ENCODE assay signal across 13 mouse cellular contexts in the genomic region with DNA sequence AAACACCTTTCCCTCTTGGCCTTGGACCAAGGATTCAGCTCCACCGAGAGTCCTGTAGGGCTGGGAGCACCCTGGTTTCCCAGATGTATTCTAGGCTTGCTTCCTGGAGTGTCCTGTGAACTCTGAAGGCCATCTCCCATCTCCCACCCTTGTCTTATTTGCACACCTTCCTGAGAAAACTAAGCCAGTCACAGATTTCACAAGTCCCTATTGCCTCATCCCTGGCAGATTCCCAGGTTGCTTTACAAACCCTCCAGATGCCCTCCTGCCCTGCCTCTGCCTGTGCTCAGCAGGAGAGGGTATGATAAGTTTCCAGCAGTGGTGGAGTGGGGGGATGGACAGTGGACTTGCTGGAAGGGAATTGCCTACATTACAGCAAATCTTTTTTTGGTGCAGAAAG. TPM values are rescaled to one million over a fixed set of nuclear protein-coding genes. Genes with fewer than 3 reads are reported as not detected.
DNase-seq lines count a peak whose midpoint lies in the region; ATAC-seq and TF ChIP-seq lines count a peak whose summit lies in the region.
"Had no signal": no experiment of that assay in that cellular context is flagged by ENCODE, and none has a peak within 500 bp of the region (broad histone marks: within the 10 kb centered on the region; RNA-seq: fewer than 3 reads in every experiment).

No protein-coding gene starts in this region.

- peaks cover 97% of the 10 kb centered on the region for H3K36me3 ChIP-seq in forebrain, embryonic 10.5 days (replicated peaks)
- peaks cover 68% of the 10 kb centered on the region for H3K36me3 ChIP-seq in forebrain, postnatal 0 days (ENCODE audit: insufficient read depth)

- peaks cover 45% of the 10 kb centered on the region for H3K4me1 ChIP-seq in embryonic fibroblast, embryonic 13.5 days (ENCODE audit: control insufficient read depth, insufficient read depth, low read length)
- no peaks in the 10 kb centered on the region for H3K4me1 ChIP-seq in forebrain, embryonic 10.5 days
- H3K4me1 ChIP-seq in forebrain, postnatal 0 days (ENCODE audit: insufficient read depth), result no peaks in the 10 kb centered on the region
- H3K4me1 ChIP-seq: lung, embryonic 15.5 days had no signal

- no peaks in the 10 kb centered on the region for H3K9me3 ChIP-seq in forebrain, embryonic 10.5 days
- H3K9me3 ChIP-seq in forebrain, postnatal 0 days (ENCODE audit: low read length), result no peaks in the 10 kb centered on the region
- H3K9me3 ChIP-seq: lung, embryonic 15.5 days had no signal

- H3K4me3 ChIP-seq in embryonic fibroblast, embryonic 13.5 days (ENCODE audit: insufficient read depth, low read length), result no peak overlapping the region
- H3K4me3 ChIP-seq in forebrain, embryonic 10.5 days, result no peak overlapping the region
- H3K4me3 ChIP-seq in forebrain, postnatal 0 days (ENCODE audit: low read depth, low read length), result no peak overlapping the region
- H3K4me3 ChIP-seq: lung, embryonic 15.5 days had no signal

- TF ChIP-seq CTCF in embryonic fibroblast, embryonic 13.5 days (IDR thresholded peaks at IDR 0.05; ENCODE audit: borderline replicate concordance, insufficient read depth, low read length), result no peak
- no peak for TF ChIP-seq CTCF in forebrain, postnatal 0 days (IDR thresholded peaks at IDR 0.05; ENCODE audit: low read depth)

- WGBS in forebrain, embryonic 10.5 days, result 100% methylated on average over 1 of the region's 1 CpGs
- WGBS in forebrain, postnatal 0 days, result 85% methylated on average over 1 of the region's 1 CpGs

- peak overlapping the region; percentile 99 for H3K27ac ChIP-seq in embryonic fibroblast, embryonic 13.5 days (ENCODE audit: insufficient read depth, low read length)
- H3K27ac ChIP-seq in forebrain, embryonic 10.5 days, result no peak overlapping the region
- H3K27ac ChIP-seq in forebrain, postnatal 0 days (ENCODE audit: low read depth, low read length), result no peak overlapping the region
- H3K27ac ChIP-seq: hindbrain, postnatal 0 days; lung, embryonic 15.5 days had no signal

- peak; percentile 88 for DNase-seq in 3T3-L1 (ENCODE audit: low read depth, low spot score)
- DNase-seq in 416B (ENCODE audit: low read depth), result peak; percentile 40
- peak; percentile 67 for DNase-seq in lung, postnatal 10 days
- DNase-seq in forebrain, embryonic 10.5 days (ENCODE audit: extremely low spot score, low spot score), result no peak
- DNase-seq in kidney, adult 9 months, result no peak
- no peak for DNase-seq in forebrain, postnatal 0 days
- DNase-seq: cerebellum, adult 11-12 months; kidney, postnatal 14 days had no signal

- no peak; the same call in 1 of the 2 replicates for TF ChIP-seq POLR2A in embryonic fibroblast, embryonic 13.5 days (IDR thresholded peaks at IDR 0.05; ENCODE audit: low read depth, low read length)

- no peak overlapping the region for H3K4me2 ChIP-seq in forebrain, postnatal 0 days (ENCODE audit: low read depth)
- H3K4me2 ChIP-seq: lung, embryonic 15.5 days had no signal

- no peak for ATAC-seq in forebrain, postnatal 0 days
- ATAC-seq: hindbrain, postnatal 0 days had no signal

- no peak overlapping the region for H3K9ac ChIP-seq in forebrain, postnatal 0 days
- H3K9ac ChIP-seq: lung, embryonic 15.5 days had no signal

- no peaks in the 10 kb centered on the region for H3K27me3 ChIP-seq in forebrain, embryonic 10.5 days (ENCODE audit: poor library complexity, severe bottlenecking)
- no peaks in the 10 kb centered on the region for H3K27me3 ChIP-seq in forebrain, postnatal 0 days (ENCODE audit: insufficient read depth, low read length)
- H3K27me3 ChIP-seq: lung, embryonic 15.5 days had no signal

RNA-seq across cellular contexts. Expression of a gene that starts 11.3 kb away (rescaled TPM):
- polyA plus RNA-seq in embryonic fibroblast, embryonic 13.5 days (2011; ENCODE audit: insufficient read length, low read depth, missing spikeins), result 1,203 and 1,448 TPM in 2 replicates
- polyA plus RNA-seq in forebrain, embryonic 10.5 days (2016; fragmentation: Nextera tagmentation; extraction: Ambion mirVana), result 634 and 649 TPM in 2 replicates
- total RNA-seq in forebrain, postnatal 0 days (2014; rRNA removed), result 139 and 141 TPM in 2 replicates
- polyA plus RNA-seq in forebrain, postnatal 0 days (2015; fragmentation: Nextera tagmentation; extraction: Ambion mirVana), result 118 and 120 TPM in 2 replicates

RNA-seq across cellular contexts. Expression of a gene that starts 14.9 kb away (rescaled TPM):
- polyA plus RNA-seq in embryonic fibroblast, embryonic 13.5 days (2011; ENCODE audit: insufficient read length, low read depth, missing spikeins), result 102 and 115 TPM in 2 replicates
- polyA plus RNA-seq in forebrain, embryonic 10.5 days (2016; fragmentation: Nextera tagmentation; extraction: Ambion mirVana), result 138 and 144 TPM in 2 replicates
- 35.7 and 39.1 TPM in 2 replicates for total RNA-seq in forebrain, postnatal 0 days (2014; rRNA removed)
- 74.2 and 85.0 TPM in 2 replicates for polyA plus RNA-seq in forebrain, postnatal 0 days (2015; fragmentation: Nextera tagmentation; extraction: Ambion mirVana)

RNA-seq across cellular contexts. Expression of a gene that starts 39.2 kb away (rescaled TPM):
- polyA plus RNA-seq in embryonic fibroblast, embryonic 13.5 days (2011; ENCODE audit: insufficient read length, low read depth, missing spikeins), result 0.40 TPM in 1 of 2 replicates, not detected in the other
- not detected in 2 replicates for polyA plus RNA-seq in forebrain, embryonic 10.5 days (2016; fragmentation: Nextera tagmentation; extraction: Ambion mirVana)
- total RNA-seq in forebrain, postnatal 0 days (2014; rRNA removed), result not detected in 2 replicates
- polyA plus RNA-seq in forebrain, postnatal 0 days (2015; fragmentation: Nextera tagmentation; extraction: Ambion mirVana), result not detected in 2 replicates
- total RNA-seq: hindbrain, postnatal 0 days had no signal
- polyA plus RNA-seq: heart, embryonic 16.5 days; hindbrain, postnatal 0 days; lung, embryonic 15.5 days had no signal

RNA-seq across cellular contexts. Expression of a gene that starts 43.4 kb away (rescaled TPM):
- not detected in 2 replicates for polyA plus RNA-seq in embryonic fibroblast, embryonic 13.5 days (2011; ENCODE audit: insufficient read length, low read depth, missing spikeins)
- polyA plus RNA-seq in forebrain, embryonic 10.5 days (2016; fragmentation: Nextera tagmentation; extraction: Ambion mirVana), result 0.07 TPM in 1 of 2 replicates, not detected in the other
- total RNA-seq in forebrain, postnatal 0 days (2014; rRNA removed), result not detected in 2 replicates
- not detected in 2 replicates for polyA plus RNA-seq in forebrain, postnatal 0 days (2015; fragmentation: Nextera tagmentation; extraction: Ambion mirVana)
- total RNA-seq: hindbrain, postnatal 0 days had no signal
- polyA plus RNA-seq: embryonic facial prominence, embryonic 11.5 days; hindbrain, postnatal 0 days had no signal

Comparison
In these comparisons a context has a peak if more than half of its experiments do, and no peak if none do; other contexts are left out.
1. DNase-seq: peak in 3T3-L1 (single experiment), 416B (single experiment) and lung, postnatal 10 days (single experiment); none in forebrain, embryonic 10.5 days (single experiment), kidney, adult 9 months (single experiment) and forebrain, postnatal 0 days (single experiment).